Mouse (Mus musculus): ENCODE measurements around the gene Zfp710. TPM values are rescaled to one million over a fixed set of nuclear protein-coding genes. Genes with fewer than 3 reads are reported as not detected.

Zfp710 gene
- total RNA-seq, 2 experiments from 2014 or later, result 14.2 to 15.5 TPM

DNA sequence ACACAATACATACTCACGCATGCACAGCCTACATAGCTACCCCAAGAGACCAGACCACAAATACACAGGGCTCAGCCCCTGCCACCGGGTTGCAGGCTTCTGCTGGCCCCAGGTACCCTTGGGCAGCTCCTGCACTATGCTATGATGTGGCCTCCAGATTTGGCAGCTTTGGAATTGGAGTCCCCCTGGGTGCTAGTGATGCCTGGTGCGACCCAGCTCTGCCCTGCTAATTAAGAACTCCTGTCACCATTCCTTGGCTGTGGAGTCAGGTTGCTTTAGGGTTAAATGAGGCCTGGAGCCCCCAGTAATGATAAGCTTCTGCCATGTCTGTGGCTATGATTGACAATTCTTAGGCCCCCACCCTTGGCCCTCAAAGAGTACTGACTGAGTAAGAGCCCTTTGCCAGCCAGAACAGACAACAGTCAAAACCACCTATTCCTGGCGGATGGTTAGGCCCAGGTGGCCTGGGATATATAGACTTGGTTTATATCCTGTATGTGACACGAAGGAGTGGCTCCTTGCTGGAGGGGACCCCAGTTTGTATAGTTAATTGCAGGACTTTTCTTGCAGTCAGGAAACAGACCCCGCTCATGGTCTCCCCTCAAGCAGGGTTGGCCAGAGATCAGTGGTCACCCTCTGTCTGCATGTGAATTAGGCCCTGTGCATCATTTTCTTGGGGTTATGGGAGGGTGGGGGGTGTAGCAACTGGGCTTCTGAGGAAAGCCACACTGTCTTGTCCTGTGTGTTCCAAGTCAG is 52.5 kb downstream of the Zfp710 start:
- no peak for DNase-seq

DNA sequence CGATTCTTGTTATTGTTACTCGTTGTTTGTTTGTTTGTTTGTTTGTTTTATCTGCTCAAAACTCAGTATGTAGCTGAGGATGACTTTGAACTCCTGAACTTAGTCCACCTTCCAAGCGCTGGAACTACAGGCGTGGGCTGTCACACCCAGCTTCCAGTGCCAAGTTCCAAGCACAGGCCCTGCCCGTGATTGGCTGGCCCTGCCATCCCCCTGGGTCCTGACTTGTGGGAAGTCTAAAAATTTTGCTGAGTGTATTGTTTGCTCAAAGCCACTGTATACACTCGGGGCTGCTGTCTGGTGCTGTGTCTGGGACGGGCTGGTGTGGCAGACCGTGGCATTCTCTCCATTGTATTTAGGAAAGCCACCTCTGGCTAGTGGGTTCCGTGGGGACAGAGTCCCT is 53.2 kb downstream of the Zfp710 start:
- no peak for DNase-seq

DNA sequence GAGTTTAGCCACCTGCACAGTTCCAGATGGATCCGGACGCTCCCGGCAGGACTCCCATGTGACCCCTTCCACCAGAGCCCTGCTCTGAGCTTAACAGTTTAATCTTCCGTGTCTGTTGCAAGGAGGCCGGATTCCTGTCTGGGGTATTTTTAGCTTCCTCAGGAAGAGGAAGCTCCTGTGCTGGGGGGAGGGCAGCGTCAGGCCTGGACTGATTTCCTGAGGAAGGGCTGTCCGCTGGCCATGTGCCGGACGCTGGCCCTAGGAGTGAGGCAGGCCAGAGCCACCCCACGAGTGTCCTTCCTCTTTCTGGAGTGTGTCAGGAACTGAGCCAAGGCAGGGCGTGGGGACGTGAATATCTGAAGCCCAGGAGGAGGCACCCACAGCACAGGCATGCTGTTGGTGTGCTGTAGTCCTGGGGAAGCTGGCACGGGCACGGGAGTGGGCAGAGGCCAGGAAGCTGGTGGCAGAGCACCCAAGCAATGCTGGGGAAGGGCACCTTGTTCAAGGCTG is 54.2 kb downstream of the Zfp710 start:
- peak; percentile 82 to 89 for DNase-seq

GRCm38 (mm10) chr7:80081586-80082554 is 57.3 kb downstream of the Zfp710 start:
- DNase-seq, result no peak

DNA sequence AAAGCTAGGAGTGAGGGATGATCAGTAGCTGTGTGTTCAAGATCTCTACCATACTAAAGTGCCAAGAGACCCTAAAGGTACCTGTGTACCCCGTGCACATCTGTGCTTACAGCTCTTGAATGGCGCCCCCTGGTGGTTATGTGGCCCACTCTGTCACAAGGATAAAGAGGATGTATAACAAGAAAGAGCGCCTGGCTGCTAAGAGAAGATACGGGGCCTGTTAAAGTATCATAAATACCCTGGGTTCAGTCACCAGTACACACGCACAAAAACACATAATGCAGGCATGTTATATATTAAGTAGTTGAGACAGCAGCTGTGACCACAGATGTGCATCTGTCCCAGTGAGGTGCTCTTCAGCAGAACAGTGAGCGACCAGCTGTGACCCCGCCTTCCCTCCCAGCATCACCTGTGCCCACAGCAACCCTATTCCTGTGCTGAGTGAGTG is 59.9 kb downstream of the Zfp710 start:
- DNase-seq, result peak; percentile 68 to 84

DNA sequence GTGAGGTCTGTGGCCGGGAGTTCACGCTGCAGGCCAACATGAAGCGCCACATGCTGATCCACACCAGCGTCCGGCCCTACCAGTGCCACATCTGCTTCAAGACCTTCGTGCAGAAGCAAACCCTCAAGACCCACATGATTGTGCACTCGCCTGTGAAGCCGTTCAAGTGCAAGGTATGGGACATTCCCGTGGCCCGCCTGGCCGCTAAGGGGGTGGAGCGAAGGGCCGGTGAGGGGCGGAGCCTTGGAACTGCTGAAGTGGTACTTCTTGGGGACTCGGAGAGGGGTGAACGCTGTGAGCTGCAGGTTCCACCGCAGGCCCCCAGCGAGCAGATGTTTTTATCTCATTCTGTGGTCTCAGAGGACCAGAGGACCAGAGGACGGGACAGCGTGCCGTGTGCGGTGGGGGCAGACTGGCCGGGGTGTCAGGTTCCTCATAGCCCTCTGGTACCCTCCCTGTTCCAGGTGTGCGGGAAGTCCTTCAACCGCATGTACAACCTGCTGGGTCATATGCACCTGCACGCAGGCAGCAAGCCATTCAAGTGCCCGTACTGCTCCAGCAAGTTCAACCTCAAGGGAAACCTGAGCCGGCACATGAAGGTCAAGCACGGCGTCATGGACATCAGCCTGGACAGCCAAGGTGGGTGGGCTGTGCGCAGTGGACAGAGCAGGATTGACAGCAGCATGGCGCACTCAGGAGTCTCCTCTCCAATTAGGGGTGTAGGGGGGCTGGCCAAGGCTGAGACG is 61.5 kb downstream of the Zfp710 start:
- no peak for DNase-seq

DNA sequence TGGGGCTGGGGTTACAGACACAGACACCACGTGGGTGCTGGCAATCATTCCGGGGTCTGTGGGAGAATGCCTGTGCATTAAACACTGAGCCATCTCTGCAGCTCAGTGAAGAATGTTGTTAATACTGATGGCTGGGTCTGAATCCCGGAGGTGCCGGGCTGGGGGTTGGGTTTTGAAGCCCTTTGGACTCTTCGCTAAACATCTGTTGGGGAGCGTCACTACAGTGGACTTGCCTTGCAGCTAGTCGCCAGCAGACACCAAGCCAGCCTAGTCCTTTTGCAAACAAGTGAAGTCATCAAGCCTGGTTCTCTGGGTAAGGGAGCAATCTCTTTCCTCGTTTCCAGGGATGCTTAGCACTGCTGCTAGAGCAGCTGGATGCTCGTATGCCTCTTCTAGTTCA is 63.6 kb downstream of the Zfp710 start:
- no peak for DNase-seq

GRCm38 (mm10) chr7:80090191-80091003 is 65.8 kb downstream of the Zfp710 start:
- no peak for DNase-seq

DNA sequence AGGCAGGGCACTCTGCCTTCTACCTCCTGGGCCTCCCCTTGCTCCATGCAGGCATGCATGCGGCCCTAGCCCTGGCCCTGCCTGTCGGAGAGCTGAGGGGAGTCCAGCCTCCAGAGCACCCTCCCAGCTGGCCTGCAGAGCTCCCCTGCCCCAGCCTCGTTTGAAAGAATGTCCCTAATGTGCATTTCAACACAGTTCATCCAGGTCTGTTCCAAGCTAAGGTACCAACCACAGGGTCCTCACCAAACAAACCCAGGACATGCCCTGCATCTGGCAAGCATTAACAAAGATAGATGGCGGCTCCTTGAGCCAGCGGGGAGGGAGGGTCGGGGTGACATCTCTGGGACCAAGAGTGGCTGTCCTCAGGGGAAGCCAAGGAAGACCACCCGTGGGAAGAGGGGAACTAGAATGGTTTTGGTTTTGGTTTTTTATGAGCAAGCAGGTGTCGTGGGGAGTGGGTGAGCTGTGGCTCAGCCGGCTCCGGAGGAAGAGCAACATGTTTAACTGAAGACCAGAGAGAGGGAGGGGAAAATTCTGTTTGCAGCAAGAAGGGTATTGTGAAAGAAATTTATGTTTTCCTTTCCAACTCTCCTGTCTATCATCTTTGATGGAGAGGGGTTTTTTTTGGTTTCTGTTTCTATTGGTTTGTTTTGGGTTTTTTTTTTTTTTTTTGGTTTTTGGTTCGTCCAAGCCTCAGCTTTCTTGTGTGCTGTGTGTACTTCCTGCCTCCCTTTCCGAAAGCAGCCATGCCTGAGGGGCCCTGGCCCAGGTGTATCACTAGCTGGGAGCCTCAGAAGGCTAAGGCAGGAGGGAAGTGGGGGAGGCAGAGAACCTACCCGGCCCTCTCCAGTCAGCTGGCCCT is 66.6 kb downstream of the Zfp710 start:
- no peak for DNase-seq

DNA sequence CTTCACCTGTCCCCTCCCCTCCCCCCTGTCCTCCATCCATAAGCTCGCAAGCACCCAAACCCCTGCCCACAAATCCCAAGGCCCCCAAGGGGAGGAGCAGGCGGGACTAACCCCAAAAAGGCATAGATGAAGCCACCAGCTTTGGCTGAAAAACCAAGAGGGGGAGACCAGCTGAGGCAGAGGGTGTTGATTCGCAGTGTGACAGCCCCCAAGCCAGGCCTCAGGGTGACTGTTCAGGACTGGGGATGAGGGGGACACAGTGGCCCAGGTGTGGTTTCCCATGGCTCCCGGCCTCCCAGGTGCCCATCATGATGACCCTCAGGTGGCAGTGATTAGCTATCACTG is 67.2 kb downstream of the Zfp710 start:
- DNase-seq, result no peak

DNA sequence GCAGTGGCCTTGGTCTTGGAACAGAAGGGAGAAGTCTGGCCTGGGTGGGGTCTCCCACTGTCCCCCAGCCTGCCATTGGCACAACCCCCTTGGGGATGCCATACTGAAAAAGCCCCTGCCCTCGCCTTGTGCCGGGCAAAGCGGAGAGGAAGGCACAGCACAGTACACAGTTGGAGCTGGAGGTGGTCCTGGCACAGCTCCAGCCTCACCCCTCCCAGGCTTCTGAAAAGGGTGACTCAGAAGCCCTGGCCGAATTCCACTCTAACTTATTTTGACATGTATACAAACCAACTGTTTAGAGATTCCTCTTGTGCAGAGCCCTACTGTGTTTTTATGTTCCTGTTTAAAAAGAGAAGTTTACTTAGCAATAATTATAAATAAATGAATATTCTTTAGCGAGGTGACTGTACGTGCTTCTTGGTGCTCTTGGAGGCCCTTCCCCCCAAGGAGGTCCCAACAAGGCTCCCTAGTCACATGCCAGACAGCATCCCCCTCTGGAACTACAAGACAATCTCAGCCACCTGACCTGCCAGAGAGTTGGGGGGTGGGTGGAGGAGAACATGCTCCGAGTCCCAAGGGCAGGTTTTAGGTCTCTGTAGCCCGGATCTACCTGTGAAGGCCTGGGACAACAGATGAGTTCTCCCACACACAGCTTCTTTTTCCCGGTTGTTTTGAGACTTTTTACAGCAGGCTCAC is 67.9 kb downstream of the Zfp710 start:
- DNase-seq, result peak; percentile 80 to 89

DNA sequence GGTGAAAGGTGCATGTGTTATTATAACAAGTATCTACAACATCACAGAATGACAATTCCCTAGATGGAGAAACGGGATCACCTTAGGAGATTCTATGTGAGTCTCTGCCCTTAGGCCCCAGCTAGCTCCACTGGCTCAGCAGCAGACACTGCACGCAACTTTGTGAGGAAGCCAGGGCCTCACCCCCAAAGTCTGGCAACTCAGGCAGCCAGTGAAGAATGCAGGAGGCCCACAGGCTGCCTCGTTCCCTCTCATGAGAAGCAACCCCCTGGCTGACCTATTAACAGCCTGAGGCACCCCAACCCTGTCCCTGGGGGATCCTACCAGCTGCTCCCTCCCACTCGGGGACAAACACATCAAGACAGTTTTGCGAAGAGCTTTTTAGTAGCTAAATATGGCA is 69.9 kb downstream of the Zfp710 start:
- DNase-seq, result no peak

DNA sequence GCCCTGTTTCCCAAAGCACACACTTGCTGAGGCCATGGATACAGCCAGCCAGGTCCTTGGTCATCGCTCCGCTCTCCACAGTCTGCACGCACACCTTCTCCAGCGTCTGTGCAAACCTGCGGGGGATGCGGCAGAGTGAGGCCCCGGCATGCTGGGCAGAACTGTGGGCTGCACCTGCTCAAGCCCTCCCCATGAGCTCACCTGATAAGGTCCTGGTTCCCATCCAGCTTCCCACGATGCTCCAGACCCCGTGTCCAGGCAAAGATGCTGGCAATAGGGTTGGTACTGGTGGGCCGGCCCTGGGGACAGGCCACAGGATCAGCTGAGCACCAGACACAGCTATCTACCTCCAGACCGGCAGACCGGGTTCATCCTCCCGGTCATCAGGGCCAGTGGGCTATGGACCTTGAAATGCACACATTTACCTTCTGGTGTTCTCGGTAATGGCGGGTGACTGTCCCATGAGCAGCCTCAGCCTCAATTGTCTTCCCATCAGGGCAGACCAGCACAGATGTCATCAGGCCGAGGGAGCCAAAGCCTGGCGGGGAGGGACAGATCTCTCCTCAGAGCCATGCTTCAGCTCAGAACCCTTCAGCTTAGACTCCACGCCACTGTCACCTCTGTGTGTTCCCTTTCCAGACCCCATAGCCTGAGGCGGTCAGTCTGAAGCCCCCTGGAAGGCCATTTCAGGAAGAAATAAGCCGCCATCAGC is 71.1 kb downstream of the Zfp710 start:
- no peak for DNase-seq

DNA sequence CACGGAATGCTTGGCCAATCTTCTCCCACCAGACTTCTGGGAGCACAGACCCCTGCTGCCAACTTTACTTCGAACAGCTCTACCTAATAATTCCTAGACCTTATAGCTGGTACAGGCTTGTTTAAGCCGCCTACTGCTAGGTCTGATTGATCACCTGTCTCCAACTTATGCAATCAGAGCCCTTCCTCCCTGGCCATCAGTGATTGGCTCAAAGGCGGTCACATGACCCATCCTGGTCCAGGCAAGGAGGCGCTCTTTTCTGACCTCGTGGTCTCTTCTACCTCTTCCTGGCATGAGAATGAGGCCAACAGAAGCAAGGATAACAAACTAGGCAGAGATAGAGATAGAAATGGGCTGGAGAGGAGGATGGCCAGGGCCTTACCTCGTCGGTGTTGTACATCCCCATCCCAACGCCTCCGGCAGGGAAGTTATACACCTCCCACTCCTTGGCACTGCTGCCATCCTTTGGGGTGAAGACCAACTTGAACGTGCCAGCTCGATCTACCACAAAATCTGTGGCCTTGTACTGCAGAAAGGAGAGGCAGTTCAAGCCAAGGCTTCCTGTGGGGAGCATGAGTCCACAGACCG is 73.9 kb downstream of the Zfp710 start:
- DNase-seq, result no peak

- DNase-seq, result no peak
Measured at GRCm38 (mm10) chr7:80103335-80103734, 78.7 kb downstream of the Zfp710 start.

GRCm38 (mm10) chr7:80105637-80106390 is 81.2 kb downstream of the Zfp710 start:
- DNase-seq, result no peak

- DNase-seq, result no peak
Measured at GRCm38 (mm10) chr7:80106441-80106840, 81.8 kb downstream of the Zfp710 start.

Measured in adrenal gland, postnatal 36 days (tissue).